Mouse (Mus musculus) midbrain, embryonic 16.5 days (tissue): ENCODE results near the gene Camsap1. TPM values are rescaled to one million over a fixed set of nuclear protein-coding genes. Genes with fewer than 3 reads are reported as not detected.

Source experiments
- ATAC-seq: fragments of 200-750 bp; cut with Nextera tagmentation; 2 replicates; pipeline ENCODE4 v1.8.0; 2017; ENCODE audit warnings: moderate TSS enrichment
- H3K27ac ChIP-seq: fragments of 300-500 bp; sonication (generic); 2 replicates; pipeline ENCODE4 v1.5.1; 2014; ENCODE audit warnings: mild to moderate bottlenecking, low read length, mixed read lengths
- H3K27me3 ChIP-seq: fragments of 300-500 bp; sonication (generic); 2 replicates; pipeline ENCODE4 v1.6.1; 2014; ENCODE audit warnings: low read depth, low read length, mixed read lengths; ENCODE audit not compliant: control insufficient read depth, insufficient read depth
- H3K36me3 ChIP-seq: fragments of 300-500 bp; sonication (generic); 2 replicates; pipeline ENCODE4 v1.6.1; 2014; ENCODE audit warnings: mild to moderate bottlenecking, low read length, moderate library complexity, mixed read lengths; ENCODE audit not compliant: control insufficient read depth, insufficient read depth
- H3K4me1 ChIP-seq: fragments of 300-500 bp; sonication (generic); 2 replicates; pipeline ENCODE4 v1.6.1; 2014; ENCODE audit warnings: mild to moderate bottlenecking, low read length, mixed read lengths; ENCODE audit not compliant: control insufficient read depth, insufficient read depth
- H3K4me2 ChIP-seq: fragments of 300-500 bp; sonication (generic); 2 replicates; pipeline ENCODE4 v1.6.1; 2014; ENCODE audit warnings: mild to moderate bottlenecking, low read length, mixed read lengths
- H3K4me3 ChIP-seq: fragments of 300-500 bp; sonication (generic); 2 replicates; pipeline ENCODE4 v1.5.1; 2014; ENCODE audit warnings: low read depth, mild to moderate bottlenecking, low read length, moderate library complexity, mixed read lengths
- H3K9ac ChIP-seq: fragments of 300-500 bp; sonication (generic); 2 replicates; pipeline ENCODE4 v1.6.1; 2014; ENCODE audit warnings: low read depth, low read length, mixed read lengths
- H3K9me3 ChIP-seq: fragments of 300-500 bp; sonication (generic); replicated peaks from 2 replicates; pipeline ENCODE4 v1.6.1; 2014; ENCODE audit warnings: mild to moderate bottlenecking, low read length, mixed read lengths; ENCODE audit not compliant: control insufficient read depth, poor library complexity, severe bottlenecking
- WGBS: fragments of 180-500 bp; shearing (Covaris S2); extraction: QIAGEN DNeasy Blood & Tissue Kit; methylation state at CpG from one replicate; pipeline ENCODE4 v1.1.7; 2014; 5-methylcytosine and 5-hydroxymethylcytosine counted together
- polyA plus RNA-seq: library from polyadenylated mRNA; unstranded; fragments of >200 nt; fragmentation: Nextera tagmentation; extraction: Ambion mirVana; gene quantifications from 2 replicates; pipeline ENCODE4 v1.2.1, GENCODE M21; 2015

Camsap1 gene
- polyA plus RNA-seq, 1 experiment from 2014 or later, result 61.2 TPM

DNA sequence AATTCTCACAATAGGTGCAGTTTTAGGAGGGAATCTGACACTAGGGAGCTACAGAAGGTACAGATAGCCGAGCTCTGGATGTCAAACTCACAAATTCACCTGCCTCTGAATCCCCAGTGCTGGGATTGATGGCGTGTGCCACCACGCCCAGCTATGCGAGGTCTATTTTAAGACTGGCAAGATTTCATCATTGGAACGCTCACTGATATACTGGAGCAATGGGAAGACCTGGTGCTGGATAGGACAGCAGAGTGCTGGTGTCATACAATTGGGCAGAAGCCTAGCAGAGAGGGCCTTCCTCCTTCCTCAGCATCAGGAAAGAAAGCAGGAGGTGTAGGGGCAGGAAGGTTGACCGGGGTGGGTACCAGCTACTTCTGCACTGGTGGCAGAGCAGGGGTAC lies 4.7 kb upstream of the Camsap1 start:
- WGBS, result 89% methylated on average over 6 of the region's 6 CpGs
- Histone ChIP-seq H3K36me3 (no peaks in the 10 kb centered on the region), H3K4me2 (no peak overlapping the region), H3K27ac (no peak overlapping the region), H3K9me3 (no peaks in the 10 kb centered on the region), H3K27me3 (no peaks in the 10 kb centered on the region), H3K4me1 (peaks cover 10% of the 10 kb centered on the region), H3K4me3 (no peak overlapping the region), H3K9ac (no peak overlapping the region)
- no peak for ATAC-seq

DNA sequence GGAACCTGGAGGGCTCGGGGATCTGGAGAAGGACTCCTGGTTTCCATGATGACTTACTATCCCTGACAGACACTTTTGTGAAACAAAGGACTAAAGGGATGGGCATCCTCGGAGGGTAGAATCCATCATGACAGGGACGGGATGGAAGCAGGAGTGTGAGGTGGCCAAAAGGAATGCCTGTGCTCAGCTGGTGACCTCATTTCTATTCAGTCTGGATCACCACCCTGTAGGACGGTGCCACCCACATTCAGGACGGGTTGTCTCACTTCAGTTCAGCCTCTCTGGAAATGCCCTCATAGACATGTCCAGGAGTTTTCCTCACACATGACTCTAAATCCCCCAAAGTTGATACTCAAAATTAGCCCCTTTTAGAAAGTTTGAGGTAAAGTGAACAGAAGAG lies 3.5 kb upstream of the Camsap1 start:
- no peak overlapping the region for H3K9ac ChIP-seq
- H3K4me1 ChIP-seq, result peaks cover 14% of the 10 kb centered on the region
- no peaks in the 10 kb centered on the region for H3K9me3 ChIP-seq
- H3K27ac ChIP-seq, result no peak overlapping the region
- no peak overlapping the region for H3K4me3 ChIP-seq
- no peaks in the 10 kb centered on the region for H3K27me3 ChIP-seq
- 67% methylated on average over 5 of the region's 5 CpGs for WGBS
- no peaks in the 10 kb centered on the region for H3K36me3 ChIP-seq
- H3K4me2 ChIP-seq, result no peak overlapping the region
- no peak for ATAC-seq

DNA sequence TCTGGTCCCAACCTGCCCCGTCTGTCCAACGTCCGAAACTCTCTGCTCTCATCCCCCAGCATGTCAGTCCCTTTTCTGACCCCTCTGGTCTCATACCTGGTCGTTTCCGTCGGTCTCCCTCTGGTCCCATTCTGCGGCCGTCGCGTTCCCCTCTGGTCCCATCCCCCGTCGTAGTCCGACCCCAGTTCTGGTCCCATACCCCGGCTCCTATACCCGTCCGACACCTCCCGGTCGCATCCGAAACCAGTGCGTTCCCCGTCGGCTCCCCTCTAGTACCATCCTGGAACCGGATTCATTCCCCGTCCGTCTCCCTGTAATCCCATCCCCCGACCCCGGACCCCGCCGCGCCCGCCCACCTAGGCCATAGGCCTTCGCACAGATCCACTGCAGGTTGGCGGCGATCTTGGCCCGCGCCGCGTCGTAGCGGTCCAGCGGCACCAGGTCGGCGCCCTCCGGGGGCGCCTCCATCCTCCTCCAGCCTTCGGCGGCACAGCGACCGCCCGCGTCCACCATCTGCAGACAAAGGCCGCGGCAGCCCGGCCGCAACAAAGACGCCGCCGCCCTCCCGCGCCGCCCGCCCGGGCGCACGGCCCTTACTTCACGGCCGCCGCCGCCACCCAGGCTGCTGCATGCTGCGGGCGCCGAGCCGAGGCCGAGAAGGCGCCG lies 523 bp downstream of the Camsap1 start:
- peak overlapping the region; percentile 94 for H3K27ac ChIP-seq
- H3K9me3 ChIP-seq, result no peaks in the 10 kb centered on the region
- H3K4me2 ChIP-seq, result peak overlapping the region; percentile 91
- no peaks in the 10 kb centered on the region for H3K36me3 ChIP-seq
- WGBS, result under 1% methylated on average over 76 of the region's 76 CpGs
- peaks cover 50% of the 10 kb centered on the region for H3K4me1 ChIP-seq
- peak overlapping the region; percentile 89 for H3K4me3 ChIP-seq
- peak; percentile 12; the same call in 1 of the 2 replicates for ATAC-seq
- peak overlapping the region; percentile 94 for H3K9ac ChIP-seq
- no peaks in the 10 kb centered on the region for H3K27me3 ChIP-seq

DNA sequence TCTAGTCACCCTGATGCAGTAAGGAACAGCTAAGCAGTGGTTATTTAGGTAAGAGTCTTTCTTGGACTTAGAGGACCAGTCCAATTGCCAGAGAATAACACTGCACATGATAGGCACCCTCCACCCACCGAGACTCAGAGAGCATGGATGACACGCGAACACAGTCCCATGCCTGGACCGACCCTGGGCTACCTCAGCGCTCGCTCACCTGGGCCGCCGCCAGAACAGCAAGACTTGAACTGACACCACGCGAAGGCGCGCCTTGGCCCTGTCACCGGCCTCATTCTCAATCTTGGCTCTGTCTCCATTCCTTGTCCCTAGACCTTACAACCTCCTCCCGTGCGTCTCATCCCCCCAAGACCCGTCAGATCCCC lies 1.0 kb downstream of the Camsap1 start:
- peak overlapping the region; percentile 91 for H3K4me2 ChIP-seq
- H3K4me1 ChIP-seq, result peaks cover 51% of the 10 kb centered on the region
- ATAC-seq, result no peak
- H3K4me3 ChIP-seq, result peak overlapping the region; percentile 89
- H3K27ac ChIP-seq, result peak overlapping the region; percentile 94
- WGBS, result under 1% methylated on average over 16 of the region's 16 CpGs
- no peaks in the 10 kb centered on the region for H3K9me3 ChIP-seq
- peak overlapping the region; percentile 94 for H3K9ac ChIP-seq
- H3K27me3 ChIP-seq, result no peaks in the 10 kb centered on the region
- no peaks in the 10 kb centered on the region for H3K36me3 ChIP-seq

DNA sequence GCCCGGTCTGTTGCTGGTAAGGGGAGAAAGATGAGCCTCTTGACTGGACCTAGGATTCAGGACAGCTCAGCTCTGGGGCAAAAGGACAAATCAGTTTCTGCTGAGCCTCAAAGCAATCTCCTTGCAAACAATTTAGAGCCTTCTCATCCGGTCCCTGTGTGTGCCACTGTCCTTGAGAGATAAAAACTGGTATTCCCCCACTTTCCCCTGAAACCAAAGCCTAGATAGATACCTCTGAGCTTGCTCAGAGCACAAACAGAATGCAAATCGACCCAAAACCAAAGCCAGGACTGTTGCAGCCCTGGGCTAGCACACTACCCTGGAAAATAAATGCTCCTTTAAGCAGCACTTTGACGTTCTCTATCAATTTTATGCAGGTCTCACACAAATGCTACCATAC lies 4.1 kb downstream of the Camsap1 start:
- no peak overlapping the region for H3K4me3 ChIP-seq
- H3K4me1 ChIP-seq, result peaks cover 41% of the 10 kb centered on the region
- H3K27ac ChIP-seq, result no peak overlapping the region
- H3K36me3 ChIP-seq, result no peaks in the 10 kb centered on the region
- H3K27me3 ChIP-seq, result no peaks in the 10 kb centered on the region
- no peak overlapping the region for H3K9ac ChIP-seq
- H3K9me3 ChIP-seq, result no peaks in the 10 kb centered on the region
- 84% methylated on average over 4 of the region's 4 CpGs for WGBS
- ATAC-seq, result no peak
- no peak overlapping the region for H3K4me2 ChIP-seq

DNA sequence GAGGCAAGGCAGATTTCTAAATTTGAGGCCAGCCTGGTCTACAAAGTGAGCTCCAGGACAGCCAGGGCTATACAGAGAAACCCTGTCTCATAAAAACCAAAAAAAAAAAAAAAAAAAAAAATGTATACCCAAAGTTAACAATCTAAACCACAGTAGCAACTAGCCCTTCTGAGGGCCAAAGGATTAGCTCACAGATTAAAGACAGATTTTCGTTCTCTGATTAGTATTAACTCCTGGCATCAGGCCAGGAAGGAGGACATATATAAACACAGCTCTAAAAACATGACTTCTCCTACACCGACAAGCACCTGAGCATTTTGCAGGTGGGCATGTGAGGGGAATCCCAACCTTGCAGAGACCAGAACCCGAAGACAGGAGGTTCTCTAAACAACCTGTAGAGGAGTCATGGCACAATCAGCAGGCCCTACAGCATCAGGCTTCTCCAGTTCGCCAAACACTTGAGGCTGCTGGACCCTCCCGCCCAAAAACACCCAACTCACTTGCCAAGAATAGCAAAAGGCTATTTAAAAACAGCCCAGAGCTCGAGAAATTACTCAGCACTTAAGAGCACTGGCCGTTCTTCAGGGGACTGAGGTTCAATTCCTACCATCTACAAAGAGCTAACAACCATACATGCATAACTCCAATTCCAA lies 5.4 kb downstream of the Camsap1 start:
- Histone ChIP-seq H3K9me3 (no peaks in the 10 kb centered on the region), H3K27ac (no peak overlapping the region), H3K4me2 (no peak overlapping the region), H3K27me3 (no peaks in the 10 kb centered on the region), H3K4me1 (peaks cover 40% of the 10 kb centered on the region), H3K36me3 (no peaks in the 10 kb centered on the region), H3K4me3 (no peak overlapping the region), H3K9ac (no peak overlapping the region)
- ATAC-seq, result no peak
- WGBS, result 79% methylated on average over 7 of the region's 7 CpGs

DNA sequence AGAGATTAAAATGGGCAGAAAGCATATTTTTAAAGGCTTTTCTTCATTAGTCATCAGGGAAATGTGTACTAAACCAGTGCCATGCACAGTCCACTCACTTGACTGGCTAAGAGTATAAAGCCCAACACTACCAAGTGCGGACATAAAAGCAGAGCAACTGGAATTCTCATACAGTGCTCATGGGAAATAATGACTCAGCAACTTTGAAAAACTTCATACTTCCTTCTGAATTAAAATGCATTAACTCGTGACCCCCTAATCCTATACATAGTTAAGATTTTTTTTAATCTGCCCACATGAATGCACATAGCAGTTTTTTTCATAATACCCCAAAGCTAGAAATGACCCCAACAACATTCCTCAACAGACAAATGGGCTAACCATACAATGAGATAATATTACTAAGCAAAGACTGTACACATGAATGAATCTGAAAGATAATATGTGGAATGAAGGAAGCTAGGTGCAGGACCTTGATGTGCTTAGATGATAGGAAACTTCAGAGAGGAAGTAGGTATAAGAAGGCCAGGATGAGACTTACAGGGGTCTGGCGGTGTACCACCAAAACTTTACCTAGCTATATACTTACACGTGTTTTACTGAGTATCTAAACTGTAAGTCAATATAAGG lies 7.8 kb downstream of the Camsap1 start:
- no peak for ATAC-seq
- Histone ChIP-seq H3K4me1 (peaks cover 30% of the 10 kb centered on the region), H3K9me3 (no peaks in the 10 kb centered on the region), H3K9ac (no peak overlapping the region), H3K4me2 (no peak overlapping the region), H3K27me3 (no peaks in the 10 kb centered on the region), H3K36me3 (peaks cover 4% of the 10 kb centered on the region; the same call in 1 of the 2 replicates), H3K27ac (no peak overlapping the region), H3K4me3 (no peak overlapping the region)
- 88% methylated on average over 4 of the region's 4 CpGs for WGBS

DNA sequence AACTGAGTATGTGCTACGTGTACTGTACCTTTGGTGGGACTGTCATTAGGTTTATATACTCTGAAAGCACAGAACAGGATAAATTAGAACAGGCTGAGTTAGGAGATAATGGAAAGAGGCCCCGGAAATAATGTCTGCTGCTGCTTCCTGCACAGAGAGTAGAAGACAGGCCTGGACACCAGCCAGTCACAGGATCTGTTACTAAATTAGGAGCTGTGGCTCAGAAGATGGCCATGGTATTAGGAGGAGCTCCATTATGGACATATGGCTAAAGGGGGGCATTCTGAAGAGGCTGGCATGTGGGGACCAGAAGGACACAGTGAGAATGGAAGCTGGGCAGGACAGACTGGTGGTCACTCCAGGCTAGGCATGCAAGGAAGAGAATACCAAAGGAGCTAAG lies 12.7 kb downstream of the Camsap1 start:
- Histone ChIP-seq H3K36me3 (peaks cover 9% of the 10 kb centered on the region), H3K9ac (no peak overlapping the region), H3K4me2 (no peak overlapping the region), H3K9me3 (no peaks in the 10 kb centered on the region), H3K27me3 (no peaks in the 10 kb centered on the region), H3K4me3 (no peak overlapping the region), H3K4me1 (peaks cover 11% of the 10 kb centered on the region), H3K27ac (no peak overlapping the region)
- WGBS, result 88% methylated on average over 2 of the region's 2 CpGs
- ATAC-seq, result no peak

DNA sequence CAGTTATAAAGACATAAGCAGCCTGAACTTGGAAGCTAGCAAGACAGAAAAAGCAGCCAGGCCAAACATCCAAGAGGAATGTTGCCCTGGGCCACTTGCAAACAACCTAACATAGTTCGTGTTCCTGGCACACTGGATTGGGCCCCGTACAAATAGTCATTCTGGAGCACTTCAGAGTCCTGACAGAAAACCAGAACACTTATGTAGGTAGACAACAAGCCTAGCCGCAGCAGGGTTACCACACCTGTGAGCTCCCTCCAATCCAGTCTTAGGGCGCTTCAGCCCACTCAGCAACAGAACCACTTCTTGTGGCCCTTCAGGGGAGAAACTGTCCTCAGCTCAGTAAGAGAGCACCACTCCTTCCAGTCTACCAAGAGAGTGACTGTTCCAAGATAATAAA lies 13.8 kb downstream of the Camsap1 start:
- Histone ChIP-seq H3K4me2 (no peak overlapping the region), H3K9ac (no peak overlapping the region), H3K27ac (no peak overlapping the region), H3K4me3 (no peak overlapping the region), H3K27me3 (no peaks in the 10 kb centered on the region), H3K4me1 (peaks cover 11% of the 10 kb centered on the region), H3K9me3 (no peaks in the 10 kb centered on the region), H3K36me3 (peaks cover 17% of the 10 kb centered on the region)
- ATAC-seq, result no peak
- 89% methylated on average over 4 of the region's 4 CpGs for WGBS
